Mouse (Mus musculus) thymus, adult 2 months (tissue): ENCODE measurements around the gene Anks3.

Experiments used
- CTCF ChIP-seq: fragments of 200-500 bp; IDR thresholded peaks from 2 replicates; pipeline ENCODE4 v1.5.1; 2012; ENCODE audit warnings: mild to moderate bottlenecking, control low read depth, low read length, moderate library complexity, borderline replicate concordance; ENCODE audit not compliant: control insufficient read depth, poor library complexity, insufficient read depth; ENCODE audit errors: extremely low read depth
- POLR2A ChIP-seq: fragments of 200-500 bp; IDR thresholded peaks from 2 replicates; pipeline ENCODE4 v1.6.1; 2012; ENCODE audit warnings: mild to moderate bottlenecking, low read length, control low read depth, moderate library complexity; ENCODE audit not compliant: control insufficient read depth, poor library complexity, insufficient read depth; ENCODE audit errors: extremely low read depth

GRCm38 (mm10) chr16:4901167-4901566 is 62.8 kb downstream of the Anks3 start:
- no peak for TF ChIP-seq POLR2A
- no peak for TF ChIP-seq CTCF
